Mouse (Mus musculus) heart, embryonic 15.5 days (tissue): ENCODE measurements around the gene Mblac1. TPM values are rescaled to one million over a fixed set of nuclear protein-coding genes. Genes with fewer than 3 reads are reported as not detected.
A peak's percentile ranks its signal among the peaks of the same experiment; 100 is the strongest.

ENCODE experiments used
- ATAC-seq: fragments of 200-750 bp; cut with Nextera tagmentation; replicated peaks from 2 replicates; pipeline ENCODE4 v1.8.0; 2017; ENCODE audit warnings: low read depth, moderate TSS enrichment; ENCODE audit not compliant: insufficient number of reproducible peaks, insufficient read depth, low FRiP score
- H3K27ac ChIP-seq: fragments of 300-500 bp; sonication (generic); 2 replicates; pipeline ENCODE4 v1.5.1; 2015; ENCODE audit warnings: mild to moderate bottlenecking, inconsistent platforms
- H3K27me3 ChIP-seq: fragments of 300-500 bp; sonication (generic); 2 replicates; pipeline ENCODE4 v1.6.1; 2015; ENCODE audit warnings: inconsistent platforms
- H3K36me3 ChIP-seq: fragments of 300-500 bp; sonication (generic); 2 replicates; pipeline ENCODE4 v1.6.1; 2015; ENCODE audit warnings: mild to moderate bottlenecking, inconsistent platforms
- H3K4me1 ChIP-seq: fragments of 300-500 bp; sonication (generic); replicated peaks from 2 replicates; pipeline ENCODE4 v1.6.1; 2015; ENCODE audit warnings: inconsistent platforms
- H3K4me2 ChIP-seq: fragments of 300-500 bp; sonication (generic); 2 replicates; pipeline ENCODE4 v1.6.1; 2015; ENCODE audit warnings: inconsistent platforms, mild to moderate bottlenecking, moderate library complexity
- H3K4me3 ChIP-seq: fragments of 300-500 bp; sonication (generic); 2 replicates; pipeline ENCODE4 v1.5.1; 2015; ENCODE audit warnings: mild to moderate bottlenecking, inconsistent platforms
- H3K9ac ChIP-seq: fragments of 300-500 bp; sonication (generic); 2 replicates; pipeline ENCODE4 v1.6.1; 2015; ENCODE audit warnings: mild to moderate bottlenecking, inconsistent platforms
- H3K9me3 ChIP-seq: fragments of 300-500 bp; sonication (generic); replicated peaks from 2 replicates; pipeline ENCODE4 v1.6.1; 2016; ENCODE audit warnings: inconsistent platforms
- WGBS: fragments of 180-500 bp; shearing (Covaris S2); methylation state at CpG from one replicate; pipeline ENCODE4 v1.1.7; 2015; ENCODE audit warnings: mixed read lengths; 5-methylcytosine and 5-hydroxymethylcytosine counted together
- polyA plus RNA-seq: library from polyadenylated mRNA; unstranded; fragments of >200 nt; fragmentation: Nextera tagmentation; extraction: Ambion mirVana; gene quantifications from 2 replicates; pipeline ENCODE4 v1.2.1, GENCODE M21; 2015

Mblac1 gene
- polyA plus RNA-seq, 1 experiment from 2014 or later: 5.1 TPM

GRCm38 (mm10) chr5:138171695-138172491, 22.2 kb upstream of the Mblac1 start, which contains the start of the genes Ap4m1 and Mcm7:
Ap4m1 (plus strand) TSS chr5:138172002.
Mcm7 (minus strand) TSS chr5:138172422.
- Histone ChIP-seq H3K27ac (peak within 1 kb of the TSS; percentile 92), H3K9me3 (no peaks in the 10 kb centered on the region), H3K4me2 (peak within 1 kb of the TSS; percentile 88), H3K27me3 (no peaks in the 10 kb centered on the region), H3K9ac (peak within 1 kb of the TSS; percentile 65), H3K36me3 (peaks cover 55% of the 10 kb centered on the region), H3K4me1 (peaks cover 18% of the 10 kb centered on the region), H3K4me3 (peak within 1 kb of the TSS; percentile 66)
- peak; percentile 92 for ATAC-seq
- under 1% methylated on average over 54 of the region's 54 CpGs for WGBS

- H3K36me3 ChIP-seq: peaks cover 55% of the 10 kb centered on the region
- no peak overlapping the region for H3K27ac ChIP-seq
These were observed 20.9 kb upstream of the Mblac1 start for GRCm38 (mm10) chr5:138173217-138173616.

DNA sequence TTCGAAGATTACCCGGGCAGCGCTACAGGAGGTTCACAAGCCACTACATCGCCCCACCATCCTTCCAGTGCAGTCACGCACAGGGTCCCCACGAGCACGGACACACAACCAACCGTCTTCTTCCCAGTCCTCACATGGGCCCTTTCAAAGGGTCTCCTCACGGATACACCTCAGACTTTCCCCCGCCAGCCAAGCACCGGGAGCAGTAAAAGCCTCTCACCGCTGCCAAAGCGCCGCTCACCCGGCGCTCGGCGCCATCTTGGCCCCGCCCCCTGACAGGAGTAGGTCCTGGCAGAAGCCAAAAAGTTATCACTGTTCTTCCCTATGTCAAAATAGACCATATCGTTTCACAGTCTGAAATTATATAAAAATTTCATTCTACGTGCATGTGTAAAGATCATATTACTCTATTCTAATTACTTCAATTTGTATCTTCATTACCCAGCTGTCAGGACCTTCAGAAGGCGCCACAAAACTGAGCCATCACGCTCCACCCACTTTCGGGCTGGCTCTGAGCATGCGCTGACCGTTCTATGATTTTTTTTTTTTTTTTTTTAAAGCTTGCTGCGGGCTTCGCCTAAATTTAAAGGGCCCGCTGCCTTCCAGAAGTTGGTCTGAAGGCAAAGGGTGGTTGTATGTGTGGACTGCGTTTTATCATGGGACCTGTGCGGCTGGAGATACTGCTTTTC, 7.0 kb upstream of the Mblac1 start, which contains the start of the genes Taf6 and Cnpy4:
TSS of gene Taf6 (minus strand) at position 502 of the 689 bp plus-strand sequence.
TSS of gene Cnpy4 (plus strand) at position 536 of the 689 bp plus-strand sequence.
- Histone ChIP-seq H3K9me3 (no peaks in the 10 kb centered on the region), H3K27ac (peak within 1 kb of the TSS; percentile 79), H3K27me3 (no peaks in the 10 kb centered on the region), H3K4me1 (peaks cover 15% of the 10 kb centered on the region), H3K36me3 (peaks cover 21% of the 10 kb centered on the region), H3K4me2 (peak within 1 kb of the TSS; percentile 78), H3K9ac (peak within 1 kb of the TSS; percentile 83), H3K4me3 (peak within 1 kb of the TSS; percentile 85)
- WGBS: under 1% methylated on average over 31 of the region's 31 CpGs
- peak; percentile 87 for ATAC-seq

More at GRCm38 (mm10) chr5:138173217-138173616, 20.9 kb upstream of the Mblac1 start:
- H3K4me2 ChIP-seq: peak overlapping the region; percentile 88; the same call in 1 of the 2 replicates
- no peak for ATAC-seq
- H3K9me3 ChIP-seq: no peaks in the 10 kb centered on the region
- no peak overlapping the region for H3K4me3 ChIP-seq
- no peaks in the 10 kb centered on the region for H3K27me3 ChIP-seq
- WGBS: 81% methylated on average over 3 of the region's 3 CpGs
- H3K4me1 ChIP-seq: peaks cover 18% of the 10 kb centered on the region
- H3K9ac ChIP-seq: no peak overlapping the region

DNA sequence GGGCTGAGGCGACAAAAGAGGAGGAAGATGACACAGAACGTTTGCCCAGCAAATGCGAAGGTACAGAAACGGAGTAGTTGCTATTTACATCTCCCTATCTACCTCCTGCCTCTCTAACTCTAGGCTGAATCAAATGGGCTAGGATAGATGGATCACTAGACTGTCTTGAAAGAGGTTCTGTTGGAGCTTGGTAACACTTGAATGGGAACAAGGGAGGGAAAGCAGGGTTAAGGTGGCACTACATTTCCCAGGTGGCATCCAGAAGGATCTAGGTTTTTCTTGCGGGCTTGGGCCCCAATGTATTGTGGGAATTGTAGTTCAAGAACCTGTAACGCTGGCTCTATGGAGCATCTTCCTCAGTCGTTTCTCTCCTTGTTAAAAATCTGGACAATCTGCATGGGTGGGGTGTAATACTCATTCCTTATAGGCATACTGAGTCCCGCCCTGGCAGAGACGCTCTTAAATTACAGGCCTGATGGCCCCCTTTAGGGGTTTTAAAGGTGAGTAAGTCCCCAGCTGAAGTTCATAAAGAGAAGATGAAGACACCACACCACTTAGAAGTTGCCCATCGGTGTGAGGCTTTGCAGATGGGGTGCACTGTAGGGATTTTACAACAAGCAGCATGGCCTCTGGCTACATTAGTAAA, 6.3 kb upstream of the Mblac1 start:
- Histone ChIP-seq H3K9ac (peak overlapping the region; percentile 82), H3K4me1 (peaks cover 15% of the 10 kb centered on the region), H3K4me2 (peak overlapping the region; percentile 78), H3K9me3 (no peaks in the 10 kb centered on the region), H3K27ac (peak overlapping the region; percentile 79), H3K36me3 (peaks cover 17% of the 10 kb centered on the region), H3K4me3 (peak overlapping the region; percentile 85), H3K27me3 (no peaks in the 10 kb centered on the region)
- under 1% methylated on average over 10 of the region's 10 CpGs for WGBS
- peak; percentile 80 for ATAC-seq

GRCm38 (mm10) chr5:138194755-138195345, 736 bp downstream of the Mblac1 start:
- Histone ChIP-seq H3K4me1 (peaks cover 16% of the 10 kb centered on the region), H3K36me3 (0 out of 2 replicates have a peak, but pooled peaks cover 4% of the 10 kb centered on the region), H3K4me3 (peak overlapping the region; percentile 69), H3K27ac (peak overlapping the region; percentile 85), H3K27me3 (no peaks in the 10 kb centered on the region), H3K4me2 (peak overlapping the region; percentile 95), H3K9me3 (no peaks in the 10 kb centered on the region), H3K9ac (peak overlapping the region; percentile 78)
- ATAC-seq: peak; percentile 41
- WGBS: 2% methylated on average over 29 of the region's 29 CpGs

DNA sequence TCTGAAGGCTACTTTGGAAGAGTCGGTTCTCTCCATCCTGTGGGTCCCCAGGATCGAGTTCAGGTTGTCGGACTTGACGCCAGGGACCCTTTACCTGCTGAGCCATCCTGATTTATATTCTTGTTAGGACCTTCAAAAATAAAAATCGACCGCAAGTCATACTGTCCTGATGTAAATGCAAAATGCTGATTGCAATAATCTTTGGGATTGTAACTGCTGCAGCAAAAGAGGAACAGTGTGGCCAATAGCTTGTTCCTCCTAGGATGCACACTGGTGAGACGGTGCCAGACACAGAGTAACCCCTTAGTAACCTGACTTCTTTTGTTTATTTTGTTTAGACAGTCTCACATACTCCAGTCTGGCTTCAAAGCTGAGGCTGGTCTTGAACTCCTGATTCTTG, 1.3 kb downstream of the Mblac1 start:
- peak overlapping the region; percentile 85 for H3K27ac ChIP-seq

DNA sequence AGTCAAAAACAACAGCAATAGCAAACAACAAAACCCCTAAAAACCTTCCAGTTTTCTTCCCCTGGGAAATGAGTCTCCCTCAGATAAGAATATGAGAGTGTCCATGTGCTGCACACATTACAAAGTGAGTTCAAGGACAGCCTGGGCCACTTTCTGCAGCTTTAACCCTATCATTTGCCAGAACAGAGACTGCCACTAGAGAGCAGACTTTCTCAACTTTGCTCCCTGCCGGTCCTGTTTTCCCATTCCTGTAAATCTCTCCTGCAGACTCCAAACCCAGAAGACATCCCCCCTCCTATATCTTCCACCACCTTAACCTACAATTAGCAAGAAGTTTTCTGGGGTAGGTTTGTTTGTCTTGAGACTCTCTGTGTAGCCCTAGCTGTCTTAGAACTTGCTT, 5.5 kb downstream of the Mblac1 start:
- H3K36me3 ChIP-seq: no peaks in the 10 kb centered on the region

More for the DNA sequence above, 1.3 kb downstream of the Mblac1 start:
- no peaks in the 10 kb centered on the region for H3K9me3 ChIP-seq
- WGBS: 69% methylated on average over 7 of the region's 7 CpGs
- no peak for ATAC-seq
- H3K4me3 ChIP-seq: peak overlapping the region; percentile 69
- H3K36me3 ChIP-seq: 0 out of 2 replicates have a peak, but pooled peaks cover 4% of the 10 kb centered on the region
- peak overlapping the region; percentile 95 for H3K4me2 ChIP-seq
- H3K4me1 ChIP-seq: peaks cover 16% of the 10 kb centered on the region
- H3K27me3 ChIP-seq: no peaks in the 10 kb centered on the region
- peak overlapping the region; percentile 78 for H3K9ac ChIP-seq

DNA sequence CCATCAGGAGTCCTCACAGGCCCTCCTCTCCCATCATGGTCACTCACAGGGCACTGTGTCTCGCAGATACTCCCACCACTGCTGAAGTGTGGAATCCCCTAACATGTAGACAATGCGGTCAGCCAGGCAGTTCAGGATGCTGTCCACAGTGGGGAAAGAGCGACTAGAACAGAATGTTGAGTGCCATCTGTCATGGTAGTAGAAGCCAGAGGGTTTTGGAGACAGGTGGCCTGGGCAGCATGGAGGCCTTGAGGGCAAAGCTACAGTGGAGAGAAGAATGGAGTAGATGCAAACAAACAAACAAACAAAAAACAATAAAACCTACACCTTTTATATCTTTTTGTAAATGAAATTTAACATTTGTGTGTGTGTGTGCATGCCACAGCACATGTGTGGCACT, 8.0 kb downstream of the Mblac1 start:
- Histone ChIP-seq H3K4me1 (no peaks in the 10 kb centered on the region), H3K4me3 (no peak overlapping the region), H3K27me3 (no peaks in the 10 kb centered on the region), H3K9ac (no peak overlapping the region), H3K4me2 (no peak overlapping the region), H3K9me3 (peaks cover 6% of the 10 kb centered on the region; the same call in 1 of the 2 replicates), H3K36me3 (no peaks in the 10 kb centered on the region), H3K27ac (no peak overlapping the region)
- no peak for ATAC-seq
- WGBS: 83% methylated on average over 3 of the region's 3 CpGs

More for the DNA sequence above, 5.5 kb downstream of the Mblac1 start:
- Histone ChIP-seq H3K27ac (no peak overlapping the region), H3K4me3 (no peak overlapping the region), H3K27me3 (no peaks in the 10 kb centered on the region), H3K4me1 (peaks cover 9% of the 10 kb centered on the region), H3K9ac (no peak overlapping the region), H3K4me2 (no peak overlapping the region), H3K9me3 (0 out of 2 replicates have a peak, but pooled peaks cover 4% of the 10 kb centered on the region)
- WGBS: 11% methylated on average over 1 of the region's 1 CpGs
- ATAC-seq: no peak

DNA sequence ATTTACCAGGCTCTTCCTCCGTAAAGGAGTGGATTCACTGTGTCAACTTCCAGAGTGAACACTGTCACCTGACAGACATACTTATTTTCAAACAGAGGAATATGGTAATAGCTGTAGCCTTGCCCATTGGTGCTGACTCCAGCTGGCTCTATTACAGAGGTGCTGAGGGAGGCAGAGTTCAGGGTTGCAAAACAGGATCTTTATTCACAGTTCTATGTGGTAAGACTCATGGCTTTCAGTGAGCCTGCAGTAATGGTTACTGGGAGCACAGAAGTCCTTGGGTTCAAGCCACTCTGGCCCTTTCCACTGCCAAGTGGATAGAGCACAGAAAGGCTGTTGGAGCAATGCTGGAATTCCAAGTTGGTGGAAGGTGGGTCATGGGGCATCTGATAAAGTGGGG, 13.1 kb downstream of the Mblac1 start:
- no peak for ATAC-seq
- H3K9me3 ChIP-seq: peaks cover 6% of the 10 kb centered on the region; the same call in 1 of the 2 replicates
- H3K4me1 ChIP-seq: no peaks in the 10 kb centered on the region
- no peak overlapping the region for H3K9ac ChIP-seq
- no peaks in the 10 kb centered on the region for H3K27me3 ChIP-seq
- no peak overlapping the region for H3K4me2 ChIP-seq
- 65% methylated on average over 1 of the region's 1 CpGs for WGBS
- no peaks in the 10 kb centered on the region for H3K36me3 ChIP-seq
- H3K27ac ChIP-seq: no peak overlapping the region
- H3K4me3 ChIP-seq: no peak overlapping the region

GRCm38 (mm10) chr5:138207873-138208272, 13.8 kb downstream of the Mblac1 start:
- H3K4me2 ChIP-seq: no peak overlapping the region
- no peak overlapping the region for H3K27ac ChIP-seq
- WGBS: 76% methylated on average over 4 of the region's 4 CpGs
- no peaks in the 10 kb centered on the region for H3K36me3 ChIP-seq
- H3K9ac ChIP-seq: no peak overlapping the region
- no peak for ATAC-seq
- no peak overlapping the region for H3K4me3 ChIP-seq
- peaks cover 6% of the 10 kb centered on the region; the same call in 1 of the 2 replicates for H3K9me3 ChIP-seq
- no peaks in the 10 kb centered on the region for H3K4me1 ChIP-seq
- no peaks in the 10 kb centered on the region for H3K27me3 ChIP-seq
